Mouse (Mus musculus) brain, embryonic 14.5 days (tissue): Measurements from ENCODE around the gene Cemip2.

Source experiments
- CTCF ChIP-seq: fragments of 200-500 bp; IDR thresholded peaks from 2 replicates; pipeline ENCODE4 v1.5.1; 2012; ENCODE audit warnings: inconsistent platforms, mild to moderate bottlenecking, moderate library complexity, borderline replicate concordance; ENCODE audit not compliant: insufficient read depth, insufficient read length; ENCODE audit errors: extremely low read depth
- POLR2A ChIP-seq: fragments of 200-500 bp; IDR thresholded peaks from 2 replicates; pipeline ENCODE4 v1.6.1; 2012; ENCODE audit warnings: mild to moderate bottlenecking, inconsistent platforms, borderline replicate concordance; ENCODE audit not compliant: poor library complexity, insufficient read depth, insufficient read length, severe bottlenecking; ENCODE audit errors: extremely low read depth

GRCm38 (mm10) chr19:21771586-21771985 is 6.6 kb upstream of the Cemip2 start:
- no peak for TF ChIP-seq CTCF
- TF ChIP-seq POLR2A: no peak
